Mouse (Mus musculus) heart, adult 8-10 months (tissue): ENCODE data around the gene Fam214a. TPM values are rescaled to one million over a fixed set of nuclear protein-coding genes. Genes with fewer than 3 reads are reported as not detected.

Source experiments
- DNase-seq: peaks from one replicate; pipeline ENCODE4 v3.0.0; 2022; ENCODE audit warnings: low spot score
- total RNA-seq, 4 experiments: library from RNA; stranded (reverse); gene quantifications; 2 replicates each; pipeline ENCODE4 v1.2.4; 2022

Gene Fam214a
- total RNA-seq, 4 experiments from 2014 or later, result 20.6 to 41.9 (median 32.7) TPM

GRCm38 (mm10) chr9:74951491-74951890 is 1.2 kb upstream of the Fam214a start:
- DNase-seq, result no peak

- DNase-seq, result peak; percentile 56
These were observed 578 bp upstream of the Fam214a start for GRCm38 (mm10) chr9:74952106-74952505.

GRCm38 (mm10) chr9:74953265-74953958 is 728 bp downstream of the Fam214a start:
- peak; percentile 62 for DNase-seq

GRCm38 (mm10) chr9:74953959-74954279 is 1.2 kb downstream of the Fam214a start:
- DNase-seq, result no peak

- no peak for DNase-seq
These were observed 1.7 kb downstream of the Fam214a start for GRCm38 (mm10) chr9:74954387-74954786.

GRCm38 (mm10) chr9:74960630-74961029 is 7.9 kb downstream of the Fam214a start:
- no peak for DNase-seq

- no peak for DNase-seq
These were observed 8.4 kb downstream of the Fam214a start for GRCm38 (mm10) chr9:74961073-74961575.

GRCm38 (mm10) chr9:74963953-74964352 is 11.3 kb downstream of the Fam214a start:
- DNase-seq, result no peak

GRCm38 (mm10) chr9:74964866-74965384 is 12.2 kb downstream of the Fam214a start:
- no peak for DNase-seq

GRCm38 (mm10) chr9:74966200-74966599 is 13.5 kb downstream of the Fam214a start:
- no peak for DNase-seq

- no peak for DNase-seq
These were observed 16.2 kb downstream of the Fam214a start for GRCm38 (mm10) chr9:74968647-74969428.

- DNase-seq, result no peak
These were observed 17.9 kb downstream of the Fam214a start for GRCm38 (mm10) chr9:74970591-74970990.

- no peak for DNase-seq
These were observed 18.7 kb downstream of the Fam214a start for GRCm38 (mm10) chr9:74971191-74971976.

GRCm38 (mm10) chr9:74972736-74973135 is 20.1 kb downstream of the Fam214a start:
- no peak for DNase-seq

GRCm38 (mm10) chr9:74973154-74973553 is 20.5 kb downstream of the Fam214a start:
- no peak for DNase-seq

GRCm38 (mm10) chr9:74974758-74975157 is 22.1 kb downstream of the Fam214a start:
- DNase-seq, result no peak

GRCm38 (mm10) chr9:74975416-74975815 is 22.7 kb downstream of the Fam214a start:
- no peak for DNase-seq

GRCm38 (mm10) chr9:74975911-74976563 is 23.4 kb downstream of the Fam214a start:
- DNase-seq, result peak; percentile 91

GRCm38 (mm10) chr9:74977251-74977650 is 24.6 kb downstream of the Fam214a start:
- no peak for DNase-seq

GRCm38 (mm10) chr9:74977962-74978361 is 25.3 kb downstream of the Fam214a start:
- no peak for DNase-seq

GRCm38 (mm10) chr9:74978868-74979267 is 26.2 kb downstream of the Fam214a start:
- no peak for DNase-seq
